Comparison of ENCODE assay signal across 8 mouse cellular contexts in genomic region chr11:49846401-49847070, GRCm38 (mm10). TPM values are rescaled to one million over a fixed set of nuclear protein-coding genes. Genes with fewer than 3 reads are reported as not detected.
A peak's percentile ranks its signal among the peaks of the same experiment; 100 is the strongest.
DNase-seq lines count a peak whose midpoint lies in the region; ATAC-seq lines count a peak whose summit lies in the region.

Gene Mapk9 (plus strand): TSS chr11:49846751.

- H3K36me3 ChIP-seq in forebrain, embryonic 14.5 days (ENCODE audit: control insufficient read depth, insufficient read depth, low read length) = no peaks in the 10 kb centered on the region
- peaks cover 4% of the 10 kb centered on the region; the same call in 1 of the 2 replicates for H3K36me3 ChIP-seq in neural tube, embryonic 15.5 days

- peak within 1 kb of the TSS; percentile 72 for H3K27ac ChIP-seq in forebrain, embryonic 14.5 days (ENCODE audit: low read depth, low read length)
- H3K27ac ChIP-seq in neural tube, embryonic 15.5 days (replicated peaks) = peak within 1 kb of the TSS; percentile 86

- peaks cover 10% of the 10 kb centered on the region; the same call in 1 of the 2 replicates for H3K4me1 ChIP-seq in forebrain, embryonic 14.5 days (ENCODE audit: control insufficient read depth, insufficient read depth, low read length)
- peaks cover 38% of the 10 kb centered on the region for H3K4me1 ChIP-seq in neural tube, embryonic 15.5 days

- H3K4me2 ChIP-seq in forebrain, embryonic 14.5 days (ENCODE audit: low read length) = peak within 1 kb of the TSS; percentile 85
- H3K4me2 ChIP-seq in neural tube, embryonic 15.5 days = peak within 1 kb of the TSS; percentile 75

- H3K27me3 ChIP-seq in forebrain, embryonic 14.5 days (replicated peaks; ENCODE audit: control insufficient read depth, insufficient read depth, low read length) = no peaks in the 10 kb centered on the region
- no peaks in the 10 kb centered on the region for H3K27me3 ChIP-seq in neural tube, embryonic 15.5 days (replicated peaks)

- peak; percentile 99 for DNase-seq in ES-CJ7 (ENCODE audit: low read depth, low spot score)
- peak; percentile 98 for DNase-seq in cerebellum, adult 11 months
- peak; percentile 97 for DNase-seq in forebrain, embryonic 14.5 days (ENCODE audit: low spot score)
- DNase-seq in heart, postnatal 14 days = peak; percentile 99
- DNase-seq in layer of hippocampus, adult 11-12 months (ENCODE audit: low spot score) = peak; percentile 99
- DNase-seq in lung, adult 18-20 months = peak; percentile 98
- peak; percentile 98 for DNase-seq in testis, postnatal 14 days (ENCODE audit: low spot score)

- peak within 1 kb of the TSS; percentile 93 for H3K9ac ChIP-seq in forebrain, embryonic 14.5 days (ENCODE audit: low read length)
- peak within 1 kb of the TSS; percentile 96 for H3K9ac ChIP-seq in neural tube, embryonic 15.5 days (replicated peaks)

- H3K9me3 ChIP-seq in forebrain, embryonic 14.5 days (replicated peaks; ENCODE audit: control insufficient read depth, low read length) = no peaks in the 10 kb centered on the region
- H3K9me3 ChIP-seq in neural tube, embryonic 15.5 days (replicated peaks) = no peaks in the 10 kb centered on the region

- ATAC-seq in forebrain, embryonic 14.5 days = peak; percentile 98
- ATAC-seq in neural tube, embryonic 15.5 days (ENCODE audit: low FRiP score) = peak; percentile 99

- peak within 1 kb of the TSS; percentile 90 for H3K4me3 ChIP-seq in forebrain, embryonic 14.5 days (ENCODE audit: low read depth, low read length)
- H3K4me3 ChIP-seq in neural tube, embryonic 15.5 days (replicated peaks) = peak within 1 kb of the TSS; percentile 77

- intact Hi-C loops in heart, postnatal 14 days (cut with DNase I) = loop anchor here (5.0 kb wide), 2 partner anchors 134 to 194 kb away; partner anchors contain the start of gene Cnot6

- under 1% methylated on average over 66 of the region's 68 CpGs for WGBS in forebrain, embryonic 14.5 days
- WGBS in neural tube, embryonic 15.5 days = under 1% methylated on average over 65 of the region's 68 CpGs

RNA-seq across cellular contexts. Expression of gene Mapk9, which starts in this region (rescaled TPM):
- polyA plus RNA-seq in forebrain, embryonic 14.5 days (2014; fragmentation: Nextera tagmentation; extraction: Ambion mirVana) = 43.6 and 49.1 TPM in 2 replicates
- 10 to 100 TPM; 44.3 to 46.6 TPM for total RNA-seq in heart, postnatal 14 days (2021)
- polyA plus RNA-seq in neural tube, embryonic 15.5 days (2015; fragmentation: Nextera tagmentation; extraction: Ambion mirVana) = 64.2 and 73.5 TPM in 2 replicates

Comparison
In these comparisons a context has a peak if more than half of its experiments do, and no peak if none do; other contexts are left out.
1. Peak in every context shown above with its lines: DNase-seq, ATAC-seq, H3K4me3 ChIP-seq and H3K27ac ChIP-seq.